Mouse (Mus musculus) heart, postnatal 25 days (tissue): ENCODE measurements around the gene Nek10. TPM values are rescaled to one million over a fixed set of nuclear protein-coding genes. Genes with fewer than 3 reads are reported as not detected.
A peak's percentile ranks its signal among the peaks of the same experiment; 100 is the strongest.

ENCODE experiments used
- DNase-seq: peaks from one replicate; pipeline ENCODE4 v3.0.0; 2022; ENCODE audit warnings: low spot score
- intact Hi-C: fragments of 180-260 bp; cut with DNase I; formaldehyde crosslinking; loops from one replicate; pipeline ENCODE4 v1.15.1; 2025
- total RNA-seq, 2 experiments: library from RNA; stranded (reverse); gene quantifications; 2 replicates each; pipeline ENCODE4 v1.2.3; 2021

Gene Nek10
- total RNA-seq, 2 experiments from 2014 or later = 0.21 to 0.22 TPM

- intact Hi-C loops = loop anchor here (5.0 to 10.0 kb wide), 3 partner anchors 167 to 1016 kb away; partner anchors contain the start of genes Il3ra and Slc4a7
- no peak for DNase-seq
These were observed 66.0 kb downstream of the Nek10 start for GRCm38 (mm10) chr14:14869239-14869638.

GRCm38 (mm10) chr14:14870059-14870458, 66.8 kb downstream of the Nek10 start:
- DNase-seq = no peak
- intact Hi-C loops = no loop called here

- DNase-seq = no peak
- intact Hi-C loops = no loop called here
These were observed 67.2 kb downstream of the Nek10 start for GRCm38 (mm10) chr14:14870463-14870862.

- no peak for DNase-seq
- intact Hi-C loops = no loop called here
These were observed 67.9 kb downstream of the Nek10 start for GRCm38 (mm10) chr14:14871121-14871520.

- DNase-seq = no peak
- intact Hi-C loops = no loop called here
These were observed 68.5 kb downstream of the Nek10 start for GRCm38 (mm10) chr14:14871700-14872099.

GRCm38 (mm10) chr14:14893932-14894652, 90.9 kb downstream of the Nek10 start:
- DNase-seq = no peak
- intact Hi-C loops = no loop called here

- DNase-seq = no peak
- intact Hi-C loops = no loop called here
These were observed 91.6 kb downstream of the Nek10 start for GRCm38 (mm10) chr14:14894776-14895175.

- intact Hi-C loops = no loop called here
These were observed 92.1 kb downstream of the Nek10 start for GRCm38 (mm10) chr14:14895363-14895762.

GRCm38 (mm10) chr14:14896399-14897136, 93.4 kb downstream of the Nek10 start:
- no peak for DNase-seq
- intact Hi-C loops = no loop called here

More at GRCm38 (mm10) chr14:14895363-14895762, 92.1 kb downstream of the Nek10 start:
- DNase-seq = no peak

- intact Hi-C loops = loop anchor here (2.0 to 5.0 kb wide), 2 partner anchors 42 to 423 kb away; no protein-coding TSS in a partner anchor
- DNase-seq = peak; percentile 11
These were observed 101.7 kb downstream of the Nek10 start for GRCm38 (mm10) chr14:14904750-14905529.

- no peak for DNase-seq
- intact Hi-C loops = loop anchor here (2.0 kb wide), 1 partner anchor 43 kb away; no protein-coding TSS in a partner anchor
These were observed 102.3 kb downstream of the Nek10 start for GRCm38 (mm10) chr14:14905530-14905852.

GRCm38 (mm10) chr14:14925615-14926014, 122.4 kb downstream of the Nek10 start:
- DNase-seq = no peak
- intact Hi-C loops = no loop called here

GRCm38 (mm10) chr14:14927559-14927958, 124.3 kb downstream of the Nek10 start:
- no peak for DNase-seq
- intact Hi-C loops = no loop called here

GRCm38 (mm10) chr14:14934977-14935376, 131.8 kb downstream of the Nek10 start:
- intact Hi-C loops = no loop called here
- DNase-seq = no peak

- intact Hi-C loops = no loop called here
- no peak for DNase-seq
These were observed 142.7 kb downstream of the Nek10 start for GRCm38 (mm10) chr14:14945930-14946329.

- intact Hi-C loops = no loop called here
- DNase-seq = no peak
These were observed 145.8 kb downstream of the Nek10 start for GRCm38 (mm10) chr14:14949023-14949422.

GRCm38 (mm10) chr14:14951808-14952207, 148.6 kb downstream of the Nek10 start:
- DNase-seq = no peak
- intact Hi-C loops = no loop called here

- intact Hi-C loops = no loop called here
- no peak for DNase-seq
These were observed 156.7 kb downstream of the Nek10 start for GRCm38 (mm10) chr14:14959780-14960440.

GRCm38 (mm10) chr14:14960441-14960988, 157.3 kb downstream of the Nek10 start:
- intact Hi-C loops = no loop called here
- DNase-seq = no peak

GRCm38 (mm10) chr14:14970633-14971032, 167.4 kb downstream of the Nek10 start:
- DNase-seq = no peak
- intact Hi-C loops = no loop called here
